12 mouse cellular contexts compared by ENCODE assay signal in the genomic region with DNA sequence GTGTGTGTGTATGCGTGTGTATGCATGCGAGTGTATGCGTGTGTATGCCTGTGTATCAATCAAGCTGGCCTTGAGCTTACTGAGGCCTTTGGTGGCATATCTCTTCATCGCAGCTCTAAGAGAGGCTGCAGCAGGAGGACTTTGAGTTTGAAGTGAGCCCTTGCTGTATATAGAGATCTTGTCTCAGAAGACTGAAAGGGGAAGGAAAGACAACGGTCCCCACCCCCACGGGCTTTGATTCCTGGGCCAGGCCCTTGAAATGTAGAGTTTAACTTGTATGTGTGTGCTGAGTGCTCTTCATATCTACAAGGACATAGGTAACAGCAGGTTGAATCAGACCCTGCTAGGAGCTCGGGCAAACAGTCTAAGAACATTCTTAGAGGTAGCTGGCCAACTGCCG. TPM values are rescaled to one million over a fixed set of nuclear protein-coding genes. Genes with fewer than 3 reads are reported as not detected.
DNase-seq lines count a peak whose midpoint lies in the region; TF ChIP-seq lines count a peak whose summit lies in the region.
"Had no signal": no experiment of that assay in that cellular context is flagged by ENCODE, and none has a peak within 500 bp of the region (broad histone marks: within the 10 kb centered on the region; RNA-seq: fewer than 3 reads in every experiment).

No protein-coding gene starts in this region.

- peak; percentile 18 for DNase-seq in gastrocnemius, adult 2 months
- no peak for DNase-seq in gastrocnemius, postnatal 10 days
- peak; percentile 37 for DNase-seq in urinary bladder, postnatal 14 days (ENCODE audit: low spot score)
- no peak for DNase-seq in urinary bladder, postnatal 4 days (ENCODE audit: low spot score in 2 of 2)
- peak; percentile 65 to 75 for DNase-seq in lung, postnatal 4 days
- DNase-seq in thymus, postnatal 4 days = peak; percentile 66
- no peak for DNase-seq in adrenal gland, adult 2 months
- no peak for DNase-seq in kidney, postnatal 4 days
- DNase-seq: gastrocnemius, postnatal 25 days had no signal

- TF ChIP-seq CTCF in gastrocnemius, adult 2 months (IDR thresholded peaks at IDR 0.05) = no peak

- intact Hi-C loops in gastrocnemius, adult 2 months (cut with DNase I) = no loop called here

- no peak overlapping the region for H3K4me3 ChIP-seq in gastrocnemius, adult 2 months
- H3K4me3 ChIP-seq: hindbrain, embryonic 10.5 days; midbrain, embryonic 12.5 days had no signal

- peak overlapping the region; percentile 69 for H3K27ac ChIP-seq in gastrocnemius, adult 2 months
- H3K27ac ChIP-seq: hindbrain, embryonic 10.5 days; kidney, postnatal 0 days; midbrain, embryonic 12.5 days had no signal

RNA-seq across cellular contexts. Expression of gene Psap, which starts 11.8 kb away (rescaled TPM):
- total RNA-seq in gastrocnemius, adult 2 months (2021) = 100 to 1,000 TPM; 730 to 837 TPM
- 100 to 1,000 TPM; 405 to 444 TPM for total RNA-seq in gastrocnemius, postnatal 10 days (2021)
- 1,000 to 10,000 TPM; 1,081 to 1,299 TPM for total RNA-seq in adrenal gland, adult 2 months (2021)
- 1,236 and 1,342 TPM in 2 replicates for polyA plus RNA-seq in adrenal gland, adult 2 months (2012; rRNA removed)

RNA-seq across cellular contexts. Expression of gene Vsir, which starts 57.4 kb away (rescaled TPM):
- total RNA-seq in gastrocnemius, adult 2 months (2021) = 1 to 10 TPM; 6.2 to 6.4 TPM
- 10 to 100 TPM; 16.2 to 18.4 TPM for total RNA-seq in gastrocnemius, postnatal 10 days (2021)
- 10 to 100 TPM; 19.2 to 20.2 TPM for total RNA-seq in adrenal gland, adult 2 months (2021)
- polyA plus RNA-seq in adrenal gland, adult 2 months (2012; rRNA removed) = 25.1 and 27.7 TPM in 2 replicates

Comparison
In these comparisons a context has a peak if more than half of its experiments do, and no peak if none do; other contexts are left out.
1. DNase-seq: peak in gastrocnemius, adult 2 months (single experiment), urinary bladder, postnatal 14 days (single experiment), lung, postnatal 4 days (2 of 2) and thymus, postnatal 4 days (single experiment); none in gastrocnemius, postnatal 10 days (single experiment), urinary bladder, postnatal 4 days (0 of 2), adrenal gland, adult 2 months (single experiment) and kidney, postnatal 4 days (0 of 2).